Mouse (Mus musculus): ENCODE results near the gene Nrxn3. TPM values are rescaled to one million over a fixed set of nuclear protein-coding genes. Genes with fewer than 3 reads are reported as not detected.

Nrxn3 gene
- polyA plus RNA-seq, 1 experiment from 2014 or later: 96.9 TPM

- Histone ChIP-seq H3K27me3 (ENCODE audit: control insufficient read depth, insufficient read depth, low read length) (no peaks in the 10 kb centered on the region), H3K9ac (no peak overlapping the region), H3K36me3 (replicated peaks; ENCODE audit: control insufficient read depth, insufficient read depth) (no peaks in the 10 kb centered on the region), H3K4me2 (replicated peaks) (no peak overlapping the region), H3K9me3 (ENCODE audit: control insufficient read depth, low read length) (no peaks in the 10 kb centered on the region), H3K4me3 (replicated peaks; ENCODE audit: low read length) (no peak overlapping the region), H3K4me1 (replicated peaks; ENCODE audit: control insufficient read depth, insufficient read depth, low read length) (peaks cover 7% of the 10 kb centered on the region; the same call in 1 of the 2 replicates), H3K27ac (peak overlapping the region; percentile 14; the same call in 1 of the 2 replicates)
- WGBS: 54% methylated on average over 6 of the region's 6 CpGs
- ATAC-seq (ENCODE audit: low FRiP score) (no peak; the same call in 1 of the 2 replicates), DNase-seq (ENCODE audit: low spot score) (no peak)
These were observed 560.0 kb downstream of the Nrxn3 start for GRCm38 (mm10) chr12:89282362-89283343.

DNA sequence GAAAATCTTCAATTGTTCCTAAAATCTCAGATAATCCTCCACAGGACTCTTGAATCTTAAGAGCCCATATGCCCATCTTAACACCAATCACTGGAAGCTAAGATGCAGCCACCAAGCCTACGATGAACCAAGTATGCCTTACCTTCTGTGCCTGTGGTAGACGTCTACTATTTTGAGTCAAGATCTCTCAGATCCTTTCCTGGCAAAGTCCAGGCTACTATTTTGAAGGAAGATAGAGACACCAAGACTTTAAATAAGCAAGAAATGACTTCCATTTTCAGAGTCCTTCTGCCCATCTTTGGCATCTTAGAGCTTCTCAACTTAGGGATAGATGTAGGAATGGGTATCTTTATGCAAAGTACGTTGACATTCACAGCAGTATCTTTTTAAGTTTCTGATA lies 561.7 kb downstream of the Nrxn3 start:
- Histone ChIP-seq H3K27ac (no peak overlapping the region), H3K27me3 (ENCODE audit: control insufficient read depth, insufficient read depth, low read length) (no peaks in the 10 kb centered on the region), H3K9ac (no peak overlapping the region), H3K4me1 (replicated peaks; ENCODE audit: control insufficient read depth, insufficient read depth, low read length) (peaks cover 11% of the 10 kb centered on the region), H3K4me3 (replicated peaks; ENCODE audit: low read length) (no peak overlapping the region), H3K36me3 (replicated peaks; ENCODE audit: control insufficient read depth, insufficient read depth) (no peaks in the 10 kb centered on the region), H3K9me3 (ENCODE audit: control insufficient read depth, low read length) (no peaks in the 10 kb centered on the region), H3K4me2 (replicated peaks) (no peak overlapping the region)
- DNase-seq (ENCODE audit: low spot score) (no peak), ATAC-seq (ENCODE audit: low FRiP score) (no peak)
- WGBS: 94% methylated on average over 3 of the region's 3 CpGs

- no peak overlapping the region for H3K4me2 ChIP-seq (replicated peaks)
- H3K4me3 ChIP-seq (replicated peaks; ENCODE audit: low read length): no peak overlapping the region
- no peak overlapping the region for H3K9ac ChIP-seq
- peaks cover 30% of the 10 kb centered on the region for H3K4me1 ChIP-seq (replicated peaks; ENCODE audit: control insufficient read depth, insufficient read depth, low read length)
- H3K36me3 ChIP-seq (replicated peaks; ENCODE audit: control insufficient read depth, insufficient read depth): no peaks in the 10 kb centered on the region
- WGBS: 67% methylated on average over 4 of the region's 4 CpGs
- no peak for ATAC-seq (ENCODE audit: low FRiP score)
- no peaks in the 10 kb centered on the region for H3K9me3 ChIP-seq (ENCODE audit: control insufficient read depth, low read length)
- no peak overlapping the region for H3K27ac ChIP-seq
- H3K27me3 ChIP-seq (ENCODE audit: control insufficient read depth, insufficient read depth, low read length): no peaks in the 10 kb centered on the region
- DNase-seq (ENCODE audit: low spot score): no peak
These were observed 564.4 kb downstream of the Nrxn3 start for GRCm38 (mm10) chr12:89287037-89287436.

DNA sequence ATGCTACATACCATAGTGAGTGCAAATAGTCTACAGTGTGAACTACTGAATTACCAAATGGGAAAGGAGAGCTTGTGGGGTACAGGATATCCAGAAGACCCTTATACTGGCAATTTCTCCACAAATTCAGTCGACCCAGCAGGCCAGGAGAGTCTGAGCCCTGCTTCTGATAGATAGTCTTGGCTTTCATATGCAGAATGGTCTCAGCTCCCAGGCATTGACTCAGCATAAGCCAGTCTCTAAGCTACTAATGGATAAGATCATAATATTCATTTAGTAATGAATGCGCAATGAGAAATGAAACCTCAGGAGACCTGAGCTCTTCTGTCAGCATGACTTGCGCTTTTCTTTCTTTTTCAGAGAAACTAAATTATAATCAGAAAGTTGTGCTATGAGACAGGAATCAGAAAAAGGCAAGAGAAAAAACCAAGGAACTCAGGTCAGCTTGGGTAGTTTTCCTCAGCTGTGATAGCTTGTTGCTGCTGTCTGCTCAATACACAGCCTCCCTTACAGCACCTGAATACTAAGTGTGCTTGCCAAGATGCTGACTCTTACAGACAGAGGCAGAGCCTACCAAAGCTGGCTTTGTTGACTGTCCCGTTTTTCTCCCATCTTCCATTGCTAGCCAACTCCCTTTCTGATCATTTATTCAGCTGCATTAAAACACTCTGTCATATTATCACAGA lies 567.1 kb downstream of the Nrxn3 start:
- H3K27me3 ChIP-seq (ENCODE audit: control insufficient read depth, insufficient read depth, low read length): no peaks in the 10 kb centered on the region
- peaks cover 23% of the 10 kb centered on the region for H3K4me1 ChIP-seq (replicated peaks; ENCODE audit: control insufficient read depth, insufficient read depth, low read length)
- H3K4me2 ChIP-seq (replicated peaks): no peak overlapping the region
- no peak overlapping the region for H3K4me3 ChIP-seq (replicated peaks; ENCODE audit: low read length)
- DNase-seq (ENCODE audit: low spot score) (peak; percentile 44), ATAC-seq (ENCODE audit: low FRiP score) (peak; percentile 82; the same call in 1 of the 2 replicates)
- no peaks in the 10 kb centered on the region for H3K36me3 ChIP-seq (replicated peaks; ENCODE audit: control insufficient read depth, insufficient read depth)
- no peaks in the 10 kb centered on the region for H3K9me3 ChIP-seq (ENCODE audit: control insufficient read depth, low read length)
- 37% methylated on average over 4 of the region's 4 CpGs for WGBS
- peak overlapping the region; percentile 5; the same call in 1 of the 2 replicates for H3K9ac ChIP-seq
- H3K27ac ChIP-seq: peak overlapping the region; percentile 71

DNA sequence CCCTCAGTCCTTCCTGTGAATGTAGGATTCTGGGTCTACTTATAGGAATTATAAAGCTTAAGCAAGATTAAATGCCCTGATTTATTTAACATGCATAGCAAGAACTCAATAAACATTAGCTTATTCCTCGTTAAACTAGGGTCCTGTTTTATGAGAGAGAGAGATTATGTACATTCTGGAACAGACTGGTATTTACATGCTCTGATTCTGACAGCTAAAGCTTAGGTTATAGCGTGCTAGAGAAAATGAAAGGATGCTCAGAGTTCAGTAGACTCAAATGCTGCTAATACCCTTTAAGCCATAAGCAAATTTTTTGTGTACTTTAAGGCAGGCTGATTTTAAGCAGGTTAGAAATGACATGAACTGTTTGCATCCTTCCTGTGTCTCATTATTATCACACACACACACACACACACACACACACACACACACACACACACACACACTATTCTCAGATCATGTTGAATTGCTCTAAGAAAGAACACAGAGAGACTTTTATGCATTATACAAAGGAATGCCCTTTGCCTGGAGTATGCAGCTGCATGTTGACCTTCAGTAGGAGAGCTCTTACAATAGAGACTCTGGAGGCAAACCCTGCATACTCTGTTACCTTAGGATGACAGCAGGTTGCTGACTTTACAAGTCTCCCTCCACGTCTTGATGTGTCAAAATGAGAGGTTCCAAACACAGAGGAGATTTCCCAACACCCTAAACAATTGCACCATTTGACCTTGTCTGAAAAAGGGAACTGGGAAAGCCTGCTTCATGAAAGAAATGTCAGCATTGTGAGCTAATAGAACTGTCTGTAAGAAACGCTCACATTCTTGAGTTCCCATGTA lies 568.3 kb downstream of the Nrxn3 start:
- H3K36me3 ChIP-seq (replicated peaks; ENCODE audit: control insufficient read depth, insufficient read depth): no peaks in the 10 kb centered on the region
- no peak overlapping the region for H3K9ac ChIP-seq
- no peak overlapping the region for H3K4me2 ChIP-seq (replicated peaks)
- no peak for DNase-seq (ENCODE audit: low spot score)
- H3K27ac ChIP-seq: peak overlapping the region; percentile 71
- no peak for ATAC-seq (ENCODE audit: low FRiP score)
- 34% methylated on average over 4 of the region's 4 CpGs for WGBS
- H3K4me1 ChIP-seq (replicated peaks; ENCODE audit: control insufficient read depth, insufficient read depth, low read length): peaks cover 23% of the 10 kb centered on the region
- H3K4me3 ChIP-seq (replicated peaks; ENCODE audit: low read length): no peak overlapping the region
- H3K9me3 ChIP-seq (ENCODE audit: control insufficient read depth, low read length): no peaks in the 10 kb centered on the region
- H3K27me3 ChIP-seq (ENCODE audit: control insufficient read depth, insufficient read depth, low read length): no peaks in the 10 kb centered on the region

DNA sequence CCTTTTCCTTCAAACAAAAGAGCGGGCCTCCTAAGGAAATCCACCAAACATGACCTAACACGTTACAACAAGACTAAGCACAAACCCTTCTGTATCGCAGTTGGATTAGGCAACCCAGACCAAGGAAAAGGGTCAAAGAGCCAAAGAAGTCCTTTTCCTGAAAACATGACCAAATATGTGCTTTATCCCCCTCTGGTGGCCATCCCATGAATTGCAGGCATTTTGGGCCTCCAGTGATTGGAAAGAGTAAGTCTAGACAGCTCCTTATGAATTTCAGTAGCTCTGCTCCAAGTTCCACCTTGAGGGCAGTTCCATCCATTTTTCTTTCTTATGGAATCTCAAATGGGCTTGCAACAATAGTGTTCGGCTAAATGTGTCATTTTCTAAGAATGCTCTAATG lies 579.3 kb downstream of the Nrxn3 start:
- ATAC-seq (ENCODE audit: low FRiP score): no peak
- Histone ChIP-seq H3K9ac (no peak overlapping the region), H3K27ac (no peak overlapping the region), H3K4me3 (replicated peaks; ENCODE audit: low read length) (no peak overlapping the region), H3K4me2 (replicated peaks) (no peak overlapping the region), H3K27me3 (ENCODE audit: control insufficient read depth, insufficient read depth, low read length) (no peaks in the 10 kb centered on the region), H3K4me1 (replicated peaks; ENCODE audit: control insufficient read depth, insufficient read depth, low read length) (no peaks in the 10 kb centered on the region), H3K9me3 (ENCODE audit: control insufficient read depth, low read length) (no peaks in the 10 kb centered on the region), H3K36me3 (replicated peaks; ENCODE audit: control insufficient read depth, insufficient read depth) (no peaks in the 10 kb centered on the region)
- DNase-seq (ENCODE audit: low spot score): peak; percentile 90
- WGBS: 50% methylated on average over 4 of the region's 4 CpGs

DNA sequence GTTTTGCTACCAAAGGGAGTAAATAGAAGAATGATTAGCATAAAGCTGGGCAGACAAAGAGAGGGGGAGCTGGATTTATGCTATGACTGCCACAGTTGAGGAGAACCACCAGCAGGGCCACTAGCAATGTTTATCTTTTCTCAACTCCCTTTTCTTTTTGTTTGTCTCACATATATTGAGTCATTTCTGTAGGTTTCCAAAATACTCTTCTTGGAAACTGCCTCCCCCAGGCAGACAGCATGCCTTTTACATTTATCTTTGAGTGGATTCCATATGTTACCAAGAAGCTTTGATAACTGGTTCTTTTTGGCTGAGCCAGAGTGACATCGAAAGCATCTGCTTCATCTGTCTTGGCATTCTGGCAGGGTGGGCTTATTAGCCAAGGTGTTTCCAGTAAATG lies 587.5 kb downstream of the Nrxn3 start:
- 93% methylated on average over 1 of the region's 1 CpGs for WGBS
- Histone ChIP-seq H3K36me3 (replicated peaks; ENCODE audit: control insufficient read depth, insufficient read depth) (no peaks in the 10 kb centered on the region), H3K4me3 (replicated peaks; ENCODE audit: low read length) (no peak overlapping the region), H3K27me3 (ENCODE audit: control insufficient read depth, insufficient read depth, low read length) (no peaks in the 10 kb centered on the region), H3K27ac (no peak overlapping the region), H3K4me1 (replicated peaks; ENCODE audit: control insufficient read depth, insufficient read depth, low read length) (no peaks in the 10 kb centered on the region), H3K4me2 (replicated peaks) (no peak overlapping the region), H3K9me3 (ENCODE audit: control insufficient read depth, low read length) (no peaks in the 10 kb centered on the region), H3K9ac (no peak overlapping the region)
- DNase-seq (ENCODE audit: low spot score) (no peak), ATAC-seq (ENCODE audit: low FRiP score) (no peak)

DNA sequence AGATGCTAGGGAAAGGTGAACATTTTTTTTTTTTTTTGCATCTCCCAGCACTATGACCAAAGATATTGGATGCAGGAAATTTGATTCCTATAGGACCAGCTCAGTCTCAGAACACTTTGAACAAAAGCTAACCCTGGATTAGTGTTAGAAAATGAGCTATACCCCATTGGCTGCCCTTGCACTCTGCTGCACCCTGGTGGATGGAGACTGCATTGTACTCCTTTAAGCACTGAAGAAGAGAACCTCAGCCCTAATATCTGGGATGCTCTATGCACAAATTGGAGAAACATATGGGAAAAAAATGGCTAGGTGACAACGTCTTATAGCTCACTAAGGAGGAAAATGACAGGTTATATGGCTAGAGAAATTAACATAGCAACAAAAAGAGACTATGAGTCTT lies 589.9 kb downstream of the Nrxn3 start:
- ATAC-seq (ENCODE audit: low FRiP score) (no peak), DNase-seq (ENCODE audit: low spot score) (no peak)
- Histone ChIP-seq H3K4me2 (replicated peaks) (no peak overlapping the region), H3K27me3 (ENCODE audit: control insufficient read depth, insufficient read depth, low read length) (no peaks in the 10 kb centered on the region), H3K27ac (no peak overlapping the region), H3K36me3 (replicated peaks; ENCODE audit: control insufficient read depth, insufficient read depth) (no peaks in the 10 kb centered on the region), H3K9me3 (ENCODE audit: control insufficient read depth, low read length) (no peaks in the 10 kb centered on the region), H3K4me3 (replicated peaks; ENCODE audit: low read length) (no peak overlapping the region), H3K4me1 (replicated peaks; ENCODE audit: control insufficient read depth, insufficient read depth, low read length) (no peaks in the 10 kb centered on the region), H3K9ac (no peak overlapping the region)
- WGBS: 50% methylated on average over 1 of the region's 1 CpGs

Data from hindbrain, embryonic 14.5 days (tissue).